Mouse (Mus musculus): ENCODE data around the gene Agtpbp1.

DNA sequence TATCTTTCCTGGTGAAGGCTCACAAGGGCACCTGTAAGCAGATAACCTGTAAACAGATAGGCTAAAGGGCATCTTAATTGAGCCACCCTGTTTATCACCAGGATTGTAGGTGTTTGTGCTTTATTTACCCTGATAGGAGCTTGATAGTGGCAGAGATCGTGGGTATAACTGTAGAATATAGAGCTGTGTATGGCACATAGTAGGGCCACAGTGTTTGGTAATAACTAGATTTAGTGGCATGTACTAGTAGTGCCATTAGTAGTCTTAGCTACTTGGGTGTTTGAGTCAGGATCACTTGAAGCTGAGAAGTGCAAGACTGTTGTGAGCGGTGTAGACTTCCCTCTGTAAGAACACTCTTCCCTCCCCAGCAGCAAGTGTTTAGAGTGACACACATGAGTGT, 2.2 kb upstream of the Agtpbp1 start:
- no peak for TF ChIP-seq CTCF (IDR thresholded peaks at IDR 0.05 in 2 of 3, conservative IDR thresholded peaks at IDR 0.05 in 1 of 3; ENCODE audit: control insufficient read depth in 1 of 3, insufficient read depth in 1 of 3, low read depth in 2 of 3, low read length in 3 of 3, poor library complexity in 1 of 3, severe bottlenecking in 1 of 3)
- TF ChIP-seq TAL1 (IDR thresholded peaks at IDR 0.05; ENCODE audit: low read length): no peak
- no peak for TF ChIP-seq ZNF384 (IDR thresholded peaks at IDR 0.05; ENCODE audit: low read depth, low read length)
- no peak for TF ChIP-seq MXI1 (IDR thresholded peaks at IDR 0.05; ENCODE audit: low read depth, low read length)
- TF ChIP-seq MAX (IDR thresholded peaks at IDR 0.05; ENCODE audit: low read length): no peak
- TF ChIP-seq TCF12 (IDR thresholded peaks at IDR 0.05; ENCODE audit: low read depth, low read length): no peak
- TF ChIP-seq SIN3A (IDR thresholded peaks at IDR 0.05; ENCODE audit: low read length): no peak
- no peak for TF ChIP-seq EP300 (IDR thresholded peaks at IDR 0.05; ENCODE audit: low read depth in 1 of 2, low read length in 2 of 2)
- TF ChIP-seq POLR2A (IDR thresholded peaks at IDR 0.05; ENCODE audit: control insufficient read depth in 1 of 2, insufficient read depth in 1 of 2, low read depth in 1 of 2, low read length in 2 of 2, poor library complexity in 1 of 2): no peak
- TF ChIP-seq GATA1 (IDR thresholded peaks at IDR 0.05; ENCODE audit: low read depth, low read length): no peak
- no peak for TF ChIP-seq GABPA (IDR thresholded peaks at IDR 0.05; ENCODE audit: low read depth, low read length)
- TF ChIP-seq MEF2A (IDR thresholded peaks at IDR 0.05; ENCODE audit: extremely low read depth, insufficient replicate concordance, low read depth, low read length, poor library complexity, severe bottlenecking): no peak
- TF ChIP-seq ELF1 (IDR thresholded peaks at IDR 0.05; ENCODE audit: low read depth, low read length): no peak
